29 mouse cellular contexts compared by ENCODE assay signal in genomic region chr2:103328731-103329130, GRCm38 (mm10). TPM values are rescaled to one million over a fixed set of nuclear protein-coding genes. Genes with fewer than 3 reads are reported as not detected.
DNase-seq lines count a peak whose midpoint lies in the region; ATAC-seq and TF ChIP-seq lines count a peak whose summit lies in the region.
"Had no signal": no experiment of that assay in that cellular context is flagged by ENCODE, and none has a peak within 500 bp of the region (broad histone marks: within the 10 kb centered on the region; RNA-seq: fewer than 3 reads in every experiment).

No protein-coding gene starts in this region.

- no peak overlapping the region for H3K9ac ChIP-seq in heart, adult 2 months (ENCODE audit: low read depth, low read length)
- H3K9ac ChIP-seq in midbrain, embryonic 11.5 days (ENCODE audit: low read length) = no peak overlapping the region
- H3K9ac ChIP-seq in midbrain, embryonic 15.5 days = no peak overlapping the region
- H3K9ac ChIP-seq: embryonic facial prominence, embryonic 12.5 days; embryonic facial prominence, embryonic 15.5 days; forebrain, postnatal 0 days; heart, embryonic 13.5 days; hindbrain, embryonic 14.5 days had no signal

- H3K79me2 ChIP-seq in heart, adult 2 months (replicated peaks; ENCODE audit: control insufficient read depth, insufficient read depth, low read length) = no peaks in the 10 kb centered on the region

- TF ChIP-seq POLR2A in heart, adult 2 months (IDR thresholded peaks at IDR 0.05; ENCODE audit: insufficient read depth, low read depth, low read length) = no peak

- no peak overlapping the region for H3K27ac ChIP-seq in heart, adult 2 months
- H3K27ac ChIP-seq in midbrain, embryonic 11.5 days (ENCODE audit: low read depth, low read length) = no peak overlapping the region
- no peak overlapping the region for H3K27ac ChIP-seq in midbrain, embryonic 15.5 days
- H3K27ac ChIP-seq: embryonic facial prominence, embryonic 12.5 days; embryonic facial prominence, embryonic 15.5 days; gastrocnemius, adult 2 months; heart, embryonic 10.5 days; heart, embryonic 13.5 days; hindbrain, embryonic 14.5 days had no signal

- no peaks in the 10 kb centered on the region for H3K4me1 ChIP-seq in heart, adult 2 months (ENCODE audit: control insufficient read depth, insufficient read depth, low read length)
- no peaks in the 10 kb centered on the region for H3K4me1 ChIP-seq in midbrain, embryonic 11.5 days (ENCODE audit: control insufficient read depth, insufficient read depth, low read length)
- H3K4me1 ChIP-seq in midbrain, embryonic 15.5 days = no peaks in the 10 kb centered on the region
- H3K4me1 ChIP-seq: embryonic facial prominence, embryonic 12.5 days; embryonic facial prominence, embryonic 15.5 days had no signal

- no peak for ATAC-seq in midbrain, embryonic 11.5 days (ENCODE audit: low FRiP score)
- no peak for ATAC-seq in midbrain, embryonic 15.5 days (replicated peaks)
- peak; percentile 51 for ATAC-seq in megakaryocyte progenitor cell, adult 5-6 weeks (replicated peaks; ENCODE audit: poor library complexity)
- ATAC-seq: forebrain, embryonic 14.5 days; forebrain, postnatal 0 days; Patski had no signal

- DNase-seq in heart, adult 11 months = peak; percentile 65
- no peak for DNase-seq in heart, adult 2 months
- peak; percentile 12 for DNase-seq in midbrain, embryonic 11.5 days (ENCODE audit: low spot score, missing footprints)
- no peak for DNase-seq in cerebellum, adult 11-12 months
- DNase-seq in ovary, adult 18-20 months (ENCODE audit: low spot score) = no peak
- no peak for DNase-seq in thymus, postnatal 14 days
- DNase-seq: adrenal gland, postnatal 10 days; adrenal gland, postnatal 36 days; cerebellum, adult 2 months; cerebellum, adult 9-11 months; cerebellum, postnatal 25 days; forebrain, postnatal 0 days; gastrocnemius, adult 2 months; gastrocnemius, postnatal 14 days; heart, adult 18-20 months; heart, postnatal 14 days; heart, postnatal 4 days had no signal

- H3K4me3 ChIP-seq in heart, adult 2 months = no peak overlapping the region
- H3K4me3 ChIP-seq in midbrain, embryonic 11.5 days (ENCODE audit: low read depth, low read length) = no peak overlapping the region
- no peak overlapping the region for H3K4me3 ChIP-seq in midbrain, embryonic 15.5 days
- H3K4me3 ChIP-seq: embryonic facial prominence, embryonic 12.5 days; embryonic facial prominence, embryonic 15.5 days; gastrocnemius, adult 2 months; heart, embryonic 10.5 days; heart, embryonic 13.5 days had no signal

- no peak for TF ChIP-seq CTCF in heart, adult 2 months (IDR thresholded peaks at IDR 0.05)

- H3K36me3 ChIP-seq in heart, adult 2 months (ENCODE audit: control insufficient read depth, insufficient read depth, low read length) = no peaks in the 10 kb centered on the region
- H3K36me3 ChIP-seq in midbrain, embryonic 11.5 days (ENCODE audit: control insufficient read depth, insufficient read depth, low read length) = no peaks in the 10 kb centered on the region
- no peaks in the 10 kb centered on the region for H3K36me3 ChIP-seq in midbrain, embryonic 15.5 days (replicated peaks)
- H3K36me3 ChIP-seq: embryonic facial prominence, embryonic 12.5 days; embryonic facial prominence, embryonic 15.5 days; heart, embryonic 10.5 days; heart, embryonic 13.5 days had no signal

- H3K4me2 ChIP-seq in midbrain, embryonic 11.5 days = no peak overlapping the region
- H3K4me2 ChIP-seq in midbrain, embryonic 15.5 days = no peak overlapping the region
- H3K4me2 ChIP-seq: embryonic facial prominence, embryonic 12.5 days; embryonic facial prominence, embryonic 15.5 days; heart, embryonic 13.5 days; hindbrain, embryonic 14.5 days had no signal

- 71% methylated on average over 4 of the region's 4 CpGs for WGBS in heart, adult 2 months
- WGBS in midbrain, embryonic 11.5 days = 93% methylated on average over 4 of the region's 4 CpGs
- 87% methylated on average over 4 of the region's 4 CpGs for WGBS in midbrain, embryonic 15.5 days

- H3K27me3 ChIP-seq in heart, adult 2 months (ENCODE audit: control insufficient read depth, insufficient read depth, low read length) = no peaks in the 10 kb centered on the region
- no peaks in the 10 kb centered on the region for H3K27me3 ChIP-seq in midbrain, embryonic 11.5 days (ENCODE audit: control insufficient read depth, insufficient read depth, low read length)
- no peaks in the 10 kb centered on the region for H3K27me3 ChIP-seq in midbrain, embryonic 15.5 days (replicated peaks)
- H3K27me3 ChIP-seq: embryonic facial prominence, embryonic 12.5 days; embryonic facial prominence, embryonic 15.5 days; Patski had no signal

- intact Hi-C loops in heart, adult 2 months (cut with DNase I) = no loop called here

- H3K9me3 ChIP-seq in midbrain, embryonic 11.5 days (ENCODE audit: control insufficient read depth, low read length) = no peaks in the 10 kb centered on the region
- H3K9me3 ChIP-seq in midbrain, embryonic 15.5 days = no peaks in the 10 kb centered on the region
- H3K9me3 ChIP-seq: embryonic facial prominence, embryonic 12.5 days; embryonic facial prominence, embryonic 15.5 days; heart, embryonic 10.5 days; heart, embryonic 13.5 days had no signal

- no peak for TF ChIP-seq EP300 in heart, adult 2 months (IDR thresholded peaks at IDR 0.05; ENCODE audit: insufficient read depth, low read depth, low read length)

RNA-seq across cellular contexts. Expression of gene Ehf, which starts 25.7 kb away (rescaled TPM):
- not detected for total RNA-seq in heart, adult 2 months (2021)
- polyA plus RNA-seq in heart, adult 2 months (2012; rRNA removed) = 2.0 TPM in 1 of 2 replicates, not detected in the other
- polyA plus RNA-seq in midbrain, embryonic 11.5 days (2014; fragmentation: Nextera tagmentation; extraction: Ambion mirVana) = not detected in 2 replicates
- polyA plus RNA-seq in midbrain, embryonic 15.5 days (2015; fragmentation: Nextera tagmentation; extraction: Ambion mirVana) = 0.11 and 0.18 TPM in 2 replicates
- not detected in 2 replicates for total RNA-seq in megakaryocyte progenitor cell, adult 5-6 weeks (2015)
- not detected in 2 replicates for total RNA-seq in megakaryocyte progenitor cell, adult 5-6 weeks (2017)
- total RNA-seq: common myeloid progenitor, adult 5-6 weeks; gastrocnemius, postnatal 14 days; heart, postnatal 4 days had no signal
- polyA plus RNA-seq: forebrain, embryonic 11.5 days; heart, embryonic 10.5 days; hindbrain, embryonic 11.5 days had no signal

Comparison
In these comparisons a context has a peak if more than half of its experiments do, and no peak if none do; other contexts are left out.
1. DNase-seq: peak in heart, adult 11 months (single experiment) and midbrain, embryonic 11.5 days (single experiment); none in heart, adult 2 months (0 of 2), cerebellum, adult 11-12 months (single experiment), ovary, adult 18-20 months (single experiment) and thymus, postnatal 14 days (single experiment).